Mouse (Mus musculus) cerebellum, postnatal 10 days (tissue): ENCODE measurements around the gene Psmb8.

ENCODE experiments used
- DNase-seq, 2 experiments: peaks; one replicate each; pipeline ENCODE4 v3.0.0; 2021; ENCODE audit warnings: mixed read lengths in 2 of 2

Psmb8 gene

DNA sequence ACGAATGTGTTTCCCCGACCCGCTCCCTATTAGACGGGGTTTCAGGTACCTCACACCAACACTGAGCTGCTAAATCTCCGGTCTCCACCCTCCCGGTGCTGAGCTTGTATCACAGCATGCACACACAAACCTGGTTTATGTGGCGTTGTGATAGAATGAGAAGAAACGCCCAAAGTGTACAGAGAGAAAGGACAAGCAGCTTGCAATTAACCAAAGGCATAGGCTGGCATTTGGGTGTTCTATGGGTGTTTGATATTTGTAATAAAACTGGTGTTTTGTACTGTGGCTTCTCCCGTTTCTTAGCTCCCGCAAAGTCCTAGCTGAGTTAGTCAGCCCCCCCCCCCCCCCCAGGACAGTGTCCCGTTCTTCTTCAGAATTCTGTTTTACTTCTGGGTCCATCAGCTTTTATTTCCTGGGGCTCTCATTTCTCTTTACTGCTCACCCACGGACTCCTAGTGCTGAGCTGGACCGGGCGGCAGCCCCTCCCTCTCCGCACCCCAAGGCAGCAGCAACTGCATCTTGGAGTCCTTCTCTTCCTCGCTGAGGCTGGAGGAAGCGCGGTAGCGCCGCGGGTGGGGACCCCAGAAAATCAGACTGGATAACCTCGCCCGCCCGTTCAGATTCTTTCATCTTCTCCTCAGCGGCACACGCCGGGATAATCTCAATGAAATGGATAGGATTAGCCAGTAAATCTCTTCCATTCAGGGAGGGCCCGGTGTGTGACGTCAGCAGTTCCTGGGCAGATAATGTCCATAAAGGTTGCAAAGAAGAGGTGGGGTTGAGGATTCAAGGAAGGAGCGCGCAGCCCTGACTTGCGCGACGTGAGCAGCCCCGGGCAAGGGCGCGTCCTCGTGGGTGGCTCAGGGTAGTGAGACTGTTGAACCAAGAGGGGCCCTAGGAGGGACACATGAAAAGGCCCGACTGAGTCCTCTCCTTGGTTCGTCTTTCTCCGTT lies at the start of gene Psmb8:
Gene Psmb8 (plus strand): TSS at position 781 of the 954 bp plus-strand sequence.
- DNase-seq, result peak; percentile 96 to 97

- DNase-seq, result peak; percentile 48 to 62
Measured at GRCm38 (mm10) chr17:34152923-34153322, 44.6 kb upstream of the Psmb8 start, which contains the start of gene H2-DMb1. Gene H2-DMb1, plus strand, starts transcription at chr17:34153072.

DNA sequence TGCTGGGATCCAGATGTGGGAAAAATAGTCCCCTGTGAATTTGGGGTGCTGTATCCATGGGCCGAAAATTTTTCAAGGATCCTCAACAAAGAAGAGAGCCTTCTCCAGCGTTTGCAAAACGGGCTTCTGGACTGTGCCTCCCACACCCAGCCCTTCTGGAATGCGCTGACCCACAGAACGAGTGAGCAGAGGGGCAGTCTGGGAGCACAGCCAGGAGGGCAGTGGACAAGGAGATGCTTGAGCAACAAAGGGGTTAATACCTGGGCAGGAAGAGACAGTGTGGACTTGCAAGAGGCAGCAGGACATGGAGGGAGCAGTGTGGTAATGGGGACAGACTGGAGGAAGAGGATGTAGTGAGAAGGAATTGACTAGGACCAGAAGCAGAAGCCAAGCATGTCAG lies 42.0 kb upstream of the Psmb8 start:
- no peak for DNase-seq

- peak in 1 of 2 experiments; percentile 32 for DNase-seq
Measured at GRCm38 (mm10) chr17:34164202-34164895, 33.2 kb upstream of the Psmb8 start.

DNA sequence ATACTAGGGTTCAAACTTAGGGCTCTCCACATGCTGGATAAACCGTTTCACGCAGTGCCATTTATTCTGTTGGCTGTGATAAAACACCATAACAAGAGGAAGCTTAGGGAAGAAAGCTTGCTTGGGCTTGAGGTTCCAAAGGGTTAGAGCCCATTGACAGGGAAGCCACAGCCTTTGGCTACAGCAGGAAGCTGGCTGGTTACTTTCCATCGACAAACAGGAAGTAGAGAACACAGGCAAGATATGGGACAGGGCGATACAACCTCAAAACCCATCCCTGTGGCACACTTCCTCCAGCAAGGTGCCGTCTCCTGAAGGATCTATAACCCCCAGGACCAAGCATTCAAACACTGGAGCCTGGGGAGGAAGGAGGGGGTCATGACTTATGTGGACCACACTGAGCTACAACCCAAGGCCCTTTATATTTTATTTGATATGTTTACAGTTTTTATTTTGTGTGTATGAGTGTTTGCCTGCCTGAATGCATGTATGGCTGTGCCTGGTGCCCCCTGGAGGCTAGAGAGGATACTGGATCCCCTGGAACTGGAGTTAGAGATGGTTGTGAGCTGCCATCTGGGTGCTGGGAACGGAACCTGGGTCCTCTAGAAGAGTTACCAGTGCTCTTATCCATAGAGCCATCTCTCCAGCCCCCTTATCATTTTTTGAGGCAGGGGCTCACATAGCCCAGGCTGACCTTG lies 32.3 kb upstream of the Psmb8 start:
- DNase-seq, result no peak

GRCm38 (mm10) chr17:34169279-34169678 lies 28.2 kb upstream of the Psmb8 start:
- DNase-seq, result peak; percentile 69 to 74

GRCm38 (mm10) chr17:34170487-34170876 lies 27.0 kb upstream of the Psmb8 start:
- DNase-seq, result no peak

DNA sequence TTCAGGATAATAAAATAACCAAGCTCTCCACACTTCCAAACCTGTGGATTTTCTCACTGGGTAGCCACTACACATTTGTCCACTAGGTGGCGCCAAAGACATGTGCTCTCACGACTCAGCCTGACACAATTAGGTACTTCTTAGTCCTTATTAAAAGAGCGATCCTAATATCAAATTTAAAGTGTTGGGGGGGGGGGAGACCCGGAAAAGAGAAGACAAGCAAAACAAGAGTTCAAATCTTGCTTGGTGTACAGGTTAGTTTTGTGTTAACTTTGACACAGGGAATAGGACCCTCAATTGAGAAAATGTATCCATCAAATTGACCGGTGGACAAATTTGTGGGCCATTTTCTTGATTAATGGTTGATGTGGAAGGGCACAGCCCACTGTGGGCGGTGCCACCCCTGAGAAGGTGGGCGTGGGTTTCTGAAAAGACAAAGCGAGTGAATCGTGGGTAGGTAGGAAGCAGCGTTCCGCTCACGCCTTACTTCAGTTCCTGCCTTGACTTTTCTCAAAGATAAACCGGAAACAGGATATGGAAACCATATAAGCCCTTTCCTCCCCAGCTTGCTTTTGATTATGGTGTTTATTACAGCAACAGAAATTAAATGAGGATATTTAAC lies 26.5 kb upstream of the Psmb8 start:
- DNase-seq, result peak; percentile 86 to 91

- DNase-seq, result no peak
Measured at GRCm38 (mm10) chr17:34172528-34172927, 25.0 kb upstream of the Psmb8 start.

- DNase-seq, result no peak
Measured at GRCm38 (mm10) chr17:34174075-34174474, 23.4 kb upstream of the Psmb8 start.

- no peak for DNase-seq
Measured at GRCm38 (mm10) chr17:34177179-34177578, 20.3 kb upstream of the Psmb8 start.

DNA sequence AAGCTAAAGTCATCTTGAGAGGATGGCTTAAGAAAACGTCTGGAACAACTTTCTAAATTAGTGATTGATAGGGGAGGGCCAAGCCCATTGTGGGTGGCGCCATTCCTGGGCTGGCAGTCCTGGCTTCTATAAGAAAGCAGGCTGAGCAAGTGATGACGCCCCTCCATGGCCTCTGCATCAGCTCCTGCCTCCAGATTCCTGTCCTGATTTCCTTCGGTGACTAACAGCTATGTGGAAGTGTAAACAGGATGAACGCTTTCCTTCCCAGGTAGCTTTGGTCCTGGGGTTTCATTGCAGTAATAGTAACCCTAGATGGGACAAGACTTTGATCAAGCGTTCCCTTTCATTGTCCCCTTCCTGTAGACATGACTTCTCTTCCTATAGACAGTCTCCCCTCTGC lies 18.5 kb upstream of the Psmb8 start:
- DNase-seq, result no peak

GRCm38 (mm10) chr17:34179913-34180859 lies 17.3 kb upstream of the Psmb8 start:
- no peak for DNase-seq

- DNase-seq, result no peak
Measured at GRCm38 (mm10) chr17:34183564-34184219, 13.8 kb upstream of the Psmb8 start.

- DNase-seq, result no peak
Measured at GRCm38 (mm10) chr17:34185526-34185925, 12.0 kb upstream of the Psmb8 start.

DNA sequence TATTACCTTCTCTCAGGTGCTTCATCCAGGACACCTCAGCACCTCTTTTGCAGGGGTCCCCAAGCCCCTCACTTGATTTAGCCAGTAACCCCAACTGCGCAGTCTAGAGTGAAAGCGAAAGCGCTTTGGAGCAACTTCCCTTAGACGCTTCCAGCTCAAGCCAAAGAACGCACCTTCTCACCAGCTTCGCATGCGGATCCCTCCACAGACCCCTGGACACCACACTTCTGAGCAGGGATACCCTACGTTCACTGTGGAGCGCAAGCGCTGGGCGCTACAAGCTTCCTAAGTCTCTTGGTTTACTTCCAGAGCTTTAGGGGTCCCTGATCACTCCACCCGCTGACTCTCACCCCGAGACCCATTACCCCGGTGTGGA lies 10.6 kb upstream of the Psmb8 start:
- DNase-seq, result no peak

DNA sequence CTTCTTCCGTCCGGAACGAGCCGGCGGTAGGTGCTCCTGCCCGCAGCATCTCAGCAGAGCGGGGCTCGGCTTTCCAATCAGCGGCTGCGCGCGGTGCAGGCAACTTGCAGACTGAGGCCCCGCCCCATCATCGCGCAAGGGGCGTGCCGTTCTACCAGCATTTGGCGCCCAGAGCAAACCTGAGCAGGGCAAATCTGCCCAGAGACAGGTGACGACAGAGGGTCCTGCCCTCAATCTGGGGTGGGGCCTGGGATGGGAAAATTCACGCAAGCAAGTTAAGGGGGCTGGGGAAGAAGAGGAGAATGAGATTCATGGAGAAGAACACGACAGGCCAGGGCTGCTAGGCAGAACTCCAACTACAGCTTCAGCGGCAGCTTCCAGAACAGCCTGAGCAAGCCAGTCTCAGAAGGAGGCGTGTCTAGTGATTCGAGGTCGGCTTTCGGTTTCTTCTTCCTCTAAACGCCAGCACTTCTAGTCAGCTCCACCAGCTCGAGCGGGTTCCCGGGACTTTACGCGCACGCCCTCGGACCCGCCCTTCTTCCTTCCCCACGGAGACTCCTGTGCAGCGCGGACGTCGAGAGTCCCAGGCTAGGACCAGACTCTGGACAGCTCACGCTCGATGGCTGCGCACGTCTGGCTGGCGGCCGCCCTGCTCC lies 10.1 kb upstream of the Psmb8 start, which contains the start of the genes Tap1 and Psmb9:
Gene Tap1 (plus strand): TSS at position 293 of the 656 bp plus-strand sequence.
Gene Psmb9 (minus strand): TSS at position 504 of the 656 bp plus-strand sequence.
- DNase-seq, result peak; percentile 99

- peak in 1 of 2 experiments; percentile 48 for DNase-seq
Measured at GRCm38 (mm10) chr17:34188010-34188409, 9.5 kb upstream of the Psmb8 start.

- DNase-seq, result no peak
Measured at GRCm38 (mm10) chr17:34188986-34189385, 8.5 kb upstream of the Psmb8 start.

GRCm38 (mm10) chr17:34192852-34193251 lies 4.7 kb upstream of the Psmb8 start:
- no peak for DNase-seq
